Mouse (Mus musculus): Measurements from ENCODE around the gene Dtx1.

Gene Dtx1

GRCm38 (mm10) chr5:120685678-120686077 is 26.0 kb downstream of the Dtx1 start:
- in situ Hi-C loops (cut with MboI; ENCODE audit: unreplicated experiment in 2 of 2): no loop called here

GRCm38 (mm10) chr5:120682982-120683771 is 28.6 kb downstream of the Dtx1 start:
- in situ Hi-C loops (cut with MboI; ENCODE audit: unreplicated experiment in 2 of 2): no loop called here

- in situ Hi-C loops (cut with MboI; ENCODE audit: unreplicated experiment in 2 of 2): no loop called here
Observed at GRCm38 (mm10) chr5:120680918-120681317, 30.8 kb downstream of the Dtx1 start.

- in situ Hi-C loops (cut with MboI; ENCODE audit: unreplicated experiment in 2 of 2): loop anchor here (5.0 to 10.0 kb wide), 3 partner anchors 32 to 175 kb away; partner anchors contain the start of genes Dtx1 (in 2 of the 2) and Plbd2 (in 1 of the 2)
Observed at GRCm38 (mm10) chr5:120679676-120680555, 31.8 kb downstream of the Dtx1 start.

- in situ Hi-C loops (cut with MboI; ENCODE audit: unreplicated experiment in 2 of 2): loop anchor here (5.0 to 10.0 kb wide), 3 partner anchors 35 to 173 kb away; partner anchors contain the start of genes Dtx1 (in 2 of the 2) and Plbd2 (in 1 of the 2)
Observed at GRCm38 (mm10) chr5:120677516-120677915, 34.2 kb downstream of the Dtx1 start.

- in situ Hi-C loops (cut with MboI; ENCODE audit: unreplicated experiment in 2 of 2): loop anchor here (5.0 to 10.0 kb wide), 3 partner anchors 38 to 170 kb away; partner anchors contain the start of genes Dtx1 (in 2 of the 2) and Plbd2 (in 1 of the 2)
Observed at GRCm38 (mm10) chr5:120674229-120675145, 37.2 kb downstream of the Dtx1 start.

- in situ Hi-C loops (cut with MboI; ENCODE audit: unreplicated experiment in 2 of 2): loop anchor here in 1 of 2 experiments (10.0 kb wide), 1 partner anchor 169 kb away; the partner anchor contains the start of gene Plbd2
Observed at GRCm38 (mm10) chr5:120673626-120674025, 38.1 kb downstream of the Dtx1 start.

- in situ Hi-C loops (cut with MboI; ENCODE audit: unreplicated experiment in 2 of 2): loop anchor here in 1 of 2 experiments (10.0 kb wide), 1 partner anchor 167 kb away; the partner anchor contains the start of gene Plbd2
Observed at GRCm38 (mm10) chr5:120671865-120672264, 39.9 kb downstream of the Dtx1 start.

GRCm38 (mm10) chr5:120670132-120670531 is 41.6 kb downstream of the Dtx1 start:
- in situ Hi-C loops (cut with MboI; ENCODE audit: unreplicated experiment in 2 of 2): loop anchor here in 1 of 2 experiments (10.0 kb wide), 1 partner anchor 165 kb away; the partner anchor contains the start of gene Plbd2

- in situ Hi-C loops (cut with MboI; ENCODE audit: unreplicated experiment in 2 of 2): no loop called here
Observed at GRCm38 (mm10) chr5:120668761-120669160, 43.0 kb downstream of the Dtx1 start.

- in situ Hi-C loops (cut with MboI; ENCODE audit: unreplicated experiment in 2 of 2): no loop called here
Observed at GRCm38 (mm10) chr5:120664888-120665287, 46.8 kb downstream of the Dtx1 start.

- in situ Hi-C loops (cut with MboI; ENCODE audit: unreplicated experiment in 2 of 2): no loop called here
Observed at GRCm38 (mm10) chr5:120660816-120661215, 50.9 kb downstream of the Dtx1 start.

- in situ Hi-C loops (cut with MboI; ENCODE audit: unreplicated experiment in 2 of 2): no loop called here
Observed at GRCm38 (mm10) chr5:120656281-120656751, 55.4 kb downstream of the Dtx1 start.

- in situ Hi-C loops (cut with MboI; ENCODE audit: unreplicated experiment in 2 of 2): no loop called here
Observed at GRCm38 (mm10) chr5:120653873-120654272, 57.9 kb downstream of the Dtx1 start.

- in situ Hi-C loops (cut with MboI; ENCODE audit: unreplicated experiment in 2 of 2): no loop called here
Observed at GRCm38 (mm10) chr5:120652915-120653701, 58.6 kb downstream of the Dtx1 start.

- in situ Hi-C loops (cut with MboI; ENCODE audit: unreplicated experiment in 2 of 2): no loop called here
Observed at GRCm38 (mm10) chr5:120651230-120651629, 60.5 kb downstream of the Dtx1 start.

GRCm38 (mm10) chr5:120649938-120650337 is 61.8 kb downstream of the Dtx1 start:
- in situ Hi-C loops (cut with MboI; ENCODE audit: unreplicated experiment in 2 of 2): no loop called here

GRCm38 (mm10) chr5:120649374-120649933 is 62.3 kb downstream of the Dtx1 start:
- in situ Hi-C loops (cut with MboI; ENCODE audit: unreplicated experiment in 2 of 2): no loop called here
